Mouse (Mus musculus): Measurements from ENCODE around the gene Catsperg1. TPM values are rescaled to one million over a fixed set of nuclear protein-coding genes. Genes with fewer than 3 reads are reported as not detected.
"Not testable (repeated sequence)": the region's sequence is repeated elsewhere in the genome, so short reads cannot be mapped to it uniquely, and the experiment has no call there.

Catsperg1 gene
- polyA plus RNA-seq, 1 experiment from 2014 or later: 0.79 TPM

- DNase-seq (ENCODE audit: low spot score): no peak
- Histone ChIP-seq H3K4me1 (ENCODE audit: control insufficient read depth, insufficient read depth, low read length) (no peaks in the 10 kb centered on the region), H3K27me3 (ENCODE audit: control insufficient read depth, insufficient read depth, low read length) (no peaks in the 10 kb centered on the region), H3K9me3 (replicated peaks; ENCODE audit: control insufficient read depth, low read length) (no peaks in the 10 kb centered on the region), H3K36me3 (replicated peaks; ENCODE audit: control insufficient read depth, insufficient read depth, low read depth, low read length) (no peaks in the 10 kb centered on the region; the same call in 1 of the 2 replicates), H3K4me3 (ENCODE audit: low read depth, low read length) (peak overlapping the region; percentile 3; the same call in 1 of the 2 replicates), H3K9ac (replicated peaks; ENCODE audit: low read length) (peak overlapping the region; percentile 43; the same call in 1 of the 2 replicates), H3K27ac (replicated peaks; ENCODE audit: low read depth, low read length) (no peak overlapping the region), H3K4me2 (ENCODE audit: low read depth, low read length) (peak overlapping the region; percentile 45)
- WGBS: 12% methylated on average over 19 of the region's 19 CpGs
- ATAC-seq (replicated peaks; ENCODE audit: insufficient number of reproducible peaks, low FRiP score, low TSS enrichment, low read depth): no peak
Observed at GRCm38 (mm10) chr7:29247706-29248105, 33.9 kb upstream of the Catsperg1 start.

- H3K36me3 ChIP-seq (replicated peaks; ENCODE audit: control insufficient read depth, insufficient read depth, low read depth, low read length): no peaks in the 10 kb centered on the region; the same call in 1 of the 2 replicates
- H3K9ac ChIP-seq (replicated peaks; ENCODE audit: low read length): no peak overlapping the region
- no peaks in the 10 kb centered on the region for H3K4me1 ChIP-seq (ENCODE audit: control insufficient read depth, insufficient read depth, low read length)
- 24% methylated on average over 16 of the region's 16 CpGs for WGBS
- H3K4me3 ChIP-seq (ENCODE audit: low read depth, low read length): peak overlapping the region; percentile 3; the same call in 1 of the 2 replicates
- no peaks in the 10 kb centered on the region for H3K27me3 ChIP-seq (ENCODE audit: control insufficient read depth, insufficient read depth, low read length)
- DNase-seq (ENCODE audit: low spot score) (peak; percentile 81), ATAC-seq (replicated peaks; ENCODE audit: insufficient number of reproducible peaks, low FRiP score, low TSS enrichment, low read depth) (no peak)
- H3K27ac ChIP-seq (replicated peaks; ENCODE audit: low read depth, low read length): no peak overlapping the region
- H3K4me2 ChIP-seq (ENCODE audit: low read depth, low read length): peak overlapping the region; percentile 45
- no peaks in the 10 kb centered on the region for H3K9me3 ChIP-seq (replicated peaks; ENCODE audit: control insufficient read depth, low read length)
Observed at GRCm38 (mm10) chr7:29247314-29247700, 33.5 kb upstream of the Catsperg1 start.

DNA sequence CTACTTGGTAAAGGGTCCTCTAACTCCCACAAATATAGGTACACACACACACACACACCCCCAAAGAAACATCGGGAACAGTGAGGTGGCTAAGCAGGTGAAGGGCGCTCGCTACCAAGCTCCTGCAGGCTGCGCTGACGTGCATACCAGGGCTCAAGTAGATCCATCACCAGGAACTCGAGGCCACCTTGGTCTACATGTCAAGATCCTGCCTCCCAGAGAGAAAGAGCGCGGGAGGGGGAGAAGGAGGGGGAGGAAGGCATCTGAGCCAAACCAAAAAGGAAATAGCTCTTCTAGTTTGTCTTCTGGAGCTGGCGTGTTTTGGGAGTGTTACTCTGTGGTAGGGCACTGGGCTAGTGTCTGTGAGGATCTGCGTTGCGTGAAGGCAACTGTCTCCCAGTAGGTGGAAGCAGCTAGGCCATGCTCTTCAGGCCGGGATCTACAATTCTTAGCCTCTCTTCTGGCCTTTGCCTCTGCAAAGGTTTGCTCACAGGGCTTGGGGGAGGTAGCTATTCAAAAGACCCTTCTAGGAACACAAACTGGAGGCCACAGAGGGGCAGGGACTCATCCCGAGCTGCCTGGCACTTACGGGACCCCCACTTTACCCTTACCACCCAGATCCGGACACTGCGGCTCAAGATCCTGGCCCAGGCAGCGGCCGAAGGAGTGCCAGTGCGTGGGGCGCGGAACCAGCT lies 32.9 kb upstream of the Catsperg1 start:
- ATAC-seq (replicated peaks; ENCODE audit: insufficient number of reproducible peaks, low FRiP score, low TSS enrichment, low read depth): no peak
- Histone ChIP-seq H3K9me3 (replicated peaks; ENCODE audit: control insufficient read depth, low read length) (no peaks in the 10 kb centered on the region), H3K9ac (replicated peaks; ENCODE audit: low read length) (no peak overlapping the region), H3K36me3 (replicated peaks; ENCODE audit: control insufficient read depth, insufficient read depth, low read depth, low read length) (no peaks in the 10 kb centered on the region; the same call in 1 of the 2 replicates), H3K4me3 (ENCODE audit: low read depth, low read length) (no peak overlapping the region), H3K4me2 (ENCODE audit: low read depth, low read length) (no peak overlapping the region), H3K27me3 (ENCODE audit: control insufficient read depth, insufficient read depth, low read length) (no peaks in the 10 kb centered on the region), H3K4me1 (ENCODE audit: control insufficient read depth, insufficient read depth, low read length) (no peaks in the 10 kb centered on the region), H3K27ac (replicated peaks; ENCODE audit: low read depth, low read length) (no peak overlapping the region)
- DNase-seq (ENCODE audit: low spot score): no peak
- 88% methylated on average over 21 of the region's 21 CpGs for WGBS

DNA sequence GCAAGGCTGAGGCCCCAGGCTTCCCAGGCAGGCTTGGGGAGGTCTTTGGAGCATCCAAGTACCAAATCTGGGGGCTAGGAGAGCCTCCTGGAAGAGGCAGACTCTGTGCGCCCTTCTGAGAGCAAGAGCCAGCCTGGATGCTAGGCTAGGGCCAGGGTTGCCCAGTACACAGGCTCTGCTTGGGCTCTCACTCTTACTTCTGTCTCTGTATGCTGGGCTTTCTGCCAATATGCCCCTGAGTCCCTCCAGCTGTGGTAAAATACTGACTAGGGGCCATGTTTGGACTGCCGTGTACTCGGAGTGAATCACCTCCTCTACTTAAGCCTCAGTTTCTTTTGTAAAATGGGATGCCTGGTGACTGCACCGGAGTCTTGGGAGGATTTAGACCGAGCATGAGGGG lies 32.2 kb upstream of the Catsperg1 start:
- no peak overlapping the region for H3K4me2 ChIP-seq (ENCODE audit: low read depth, low read length)
- no peak for DNase-seq (ENCODE audit: low spot score)

GRCm38 (mm10) chr7:29244732-29245416 lies 31.0 kb upstream of the Catsperg1 start:
- no peaks in the 10 kb centered on the region for H3K9me3 ChIP-seq (replicated peaks; ENCODE audit: control insufficient read depth, low read length)
- H3K36me3 ChIP-seq (replicated peaks; ENCODE audit: control insufficient read depth, insufficient read depth, low read depth, low read length): no peaks in the 10 kb centered on the region; the same call in 1 of the 2 replicates
- H3K4me3 ChIP-seq (ENCODE audit: low read depth, low read length): no peak overlapping the region
- no peak overlapping the region for H3K9ac ChIP-seq (replicated peaks; ENCODE audit: low read length)
- no peak for DNase-seq (ENCODE audit: low spot score)
- H3K27ac ChIP-seq (replicated peaks; ENCODE audit: low read depth, low read length): no peak overlapping the region
- no peak overlapping the region for H3K4me2 ChIP-seq (ENCODE audit: low read depth, low read length)
- 81% methylated on average over 7 of the region's 7 CpGs for WGBS
- ATAC-seq (replicated peaks; ENCODE audit: insufficient number of reproducible peaks, low FRiP score, low TSS enrichment, low read depth): no peak
- H3K4me1 ChIP-seq (ENCODE audit: control insufficient read depth, insufficient read depth, low read length): no peaks in the 10 kb centered on the region
- H3K27me3 ChIP-seq (ENCODE audit: control insufficient read depth, insufficient read depth, low read length): no peaks in the 10 kb centered on the region

More for the DNA sequence above, 32.2 kb upstream of the Catsperg1 start:
- H3K9ac ChIP-seq (replicated peaks; ENCODE audit: low read length): no peak overlapping the region
- no peak for ATAC-seq (replicated peaks; ENCODE audit: insufficient number of reproducible peaks, low FRiP score, low TSS enrichment, low read depth)
- H3K4me3 ChIP-seq (ENCODE audit: low read depth, low read length): no peak overlapping the region
- H3K36me3 ChIP-seq (replicated peaks; ENCODE audit: control insufficient read depth, insufficient read depth, low read depth, low read length): no peaks in the 10 kb centered on the region; the same call in 1 of the 2 replicates
- 91% methylated on average over 5 of the region's 5 CpGs for WGBS
- H3K27me3 ChIP-seq (ENCODE audit: control insufficient read depth, insufficient read depth, low read length): no peaks in the 10 kb centered on the region
- no peak overlapping the region for H3K27ac ChIP-seq (replicated peaks; ENCODE audit: low read depth, low read length)
- no peaks in the 10 kb centered on the region for H3K4me1 ChIP-seq (ENCODE audit: control insufficient read depth, insufficient read depth, low read length)
- no peaks in the 10 kb centered on the region for H3K9me3 ChIP-seq (replicated peaks; ENCODE audit: control insufficient read depth, low read length)

- peak within 1 kb of the TSS; percentile 71 for H3K27ac ChIP-seq (replicated peaks; ENCODE audit: low read depth, low read length)
- H3K4me1 ChIP-seq (ENCODE audit: control insufficient read depth, insufficient read depth, low read length): no peaks in the 10 kb centered on the region
- peak; percentile 100 for DNase-seq (ENCODE audit: low spot score)
- peak within 1 kb of the TSS; percentile 71 for H3K4me2 ChIP-seq (ENCODE audit: low read depth, low read length)
- WGBS: under 1% methylated on average over 60 of the region's 60 CpGs
- no peaks in the 10 kb centered on the region for H3K27me3 ChIP-seq (ENCODE audit: control insufficient read depth, insufficient read depth, low read length)
- H3K9ac ChIP-seq (replicated peaks; ENCODE audit: low read length): peak within 1 kb of the TSS; percentile 45
- ATAC-seq (replicated peaks; ENCODE audit: insufficient number of reproducible peaks, low FRiP score, low TSS enrichment, low read depth): peak; percentile 95
- no peaks in the 10 kb centered on the region for H3K9me3 ChIP-seq (replicated peaks; ENCODE audit: control insufficient read depth, low read length)
- no peaks in the 10 kb centered on the region for H3K36me3 ChIP-seq (replicated peaks; ENCODE audit: control insufficient read depth, insufficient read depth, low read depth, low read length)
- H3K4me3 ChIP-seq (ENCODE audit: low read depth, low read length): peak within 1 kb of the TSS; percentile 38
Observed at GRCm38 (mm10) chr7:29238019-29238967, 24.5 kb upstream of the Catsperg1 start, which contains the start of gene Yif1b. Gene Yif1b (plus strand): TSS chr7:29238329.

DNA sequence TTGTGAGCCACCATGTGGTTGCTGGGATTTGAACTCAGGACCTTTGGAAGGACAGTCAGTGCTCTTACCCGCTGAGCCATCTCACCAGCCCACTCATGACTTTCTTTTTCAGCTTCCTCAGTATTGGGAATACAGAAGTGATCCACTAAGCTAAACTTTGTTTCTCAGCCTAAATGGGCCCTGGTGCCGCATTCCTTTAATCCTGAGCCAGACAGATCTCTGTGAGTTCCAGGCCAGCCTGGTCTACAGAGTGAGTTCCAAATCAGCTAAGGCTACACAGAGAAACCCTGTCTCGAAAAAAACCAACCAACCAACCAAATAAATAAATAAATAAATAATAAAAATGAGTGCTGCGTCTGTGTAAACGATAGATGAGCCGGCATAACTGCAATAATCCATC lies 23.8 kb upstream of the Catsperg1 start:
- H3K27me3 ChIP-seq (ENCODE audit: control insufficient read depth, insufficient read depth, low read length); ATAC-seq (replicated peaks; ENCODE audit: insufficient number of reproducible peaks, low FRiP score, low TSS enrichment, low read depth); H3K9me3 ChIP-seq (replicated peaks; ENCODE audit: control insufficient read depth, low read length); H3K4me1 ChIP-seq (ENCODE audit: control insufficient read depth, insufficient read depth, low read length); DNase-seq (ENCODE audit: low spot score); H3K36me3 ChIP-seq (replicated peaks; ENCODE audit: control insufficient read depth, insufficient read depth, low read depth, low read length): not testable (repeated sequence)
- H3K4me3 ChIP-seq (ENCODE audit: low read depth, low read length): peak overlapping the region; percentile 22
- peak overlapping the region; percentile 71 for H3K27ac ChIP-seq (replicated peaks; ENCODE audit: low read depth, low read length)
- peak overlapping the region; percentile 22 for H3K4me2 ChIP-seq (ENCODE audit: low read depth, low read length)
- WGBS: 31% methylated on average over 6 of the region's 6 CpGs
- H3K9ac ChIP-seq (replicated peaks; ENCODE audit: low read length): peak overlapping the region; percentile 45
